Mouse (Mus musculus): ENCODE data around the gene Olfr1025-ps1. TPM values are rescaled to one million over a fixed set of nuclear protein-coding genes. Genes with fewer than 3 reads are reported as not detected.

Gene Olfr1025-ps1
- polyA plus RNA-seq (2014; fragmentation: Nextera tagmentation; extraction: Ambion mirVana) = not detected in 2 replicates

GRCm38 (mm10) chr2:85914893-85915292 is at the start of gene Olfr1025-ps1:
Gene Olfr1025-ps1 (plus strand): TSS chr2:85915193.
- WGBS = 48% methylated on average over 1 of the region's 1 CpGs
- H3K4me2 ChIP-seq (ENCODE audit: low read length) = no peak within 1 kb of the TSS
- H3K9ac ChIP-seq (ENCODE audit: low read length) = no peak within 1 kb of the TSS
- DNase-seq (ENCODE audit: low spot score) (no peak), ATAC-seq (no peak)
- H3K36me3 ChIP-seq (ENCODE audit: control insufficient read depth, insufficient read depth, low read length) = no peaks in the 10 kb centered on the region
- no peaks in the 10 kb centered on the region for H3K4me1 ChIP-seq (ENCODE audit: control insufficient read depth, insufficient read depth, low read length)
- no peaks in the 10 kb centered on the region for H3K9me3 ChIP-seq (replicated peaks; ENCODE audit: control insufficient read depth, low read length)
- no peak within 1 kb of the TSS for H3K4me3 ChIP-seq (ENCODE audit: low read depth, low read length)
- no peaks in the 10 kb centered on the region for H3K27me3 ChIP-seq (replicated peaks; ENCODE audit: control insufficient read depth, insufficient read depth, low read length)
- H3K27ac ChIP-seq (ENCODE audit: low read depth, low read length) = no peak within 1 kb of the TSS

GRCm38 (mm10) chr2:85868294-85868693 is 46.7 kb upstream of the Olfr1025-ps1 start, which contains the start of gene Olfr1022:
Gene Olfr1022 (plus strand): TSS chr2:85868594.
- ATAC-seq = no peak
- H3K4me1 ChIP-seq (ENCODE audit: control insufficient read depth, insufficient read depth, low read length) = no peaks in the 10 kb centered on the region
- no peaks in the 10 kb centered on the region for H3K27me3 ChIP-seq (replicated peaks; ENCODE audit: control insufficient read depth, insufficient read depth, low read length)
- H3K36me3 ChIP-seq (ENCODE audit: control insufficient read depth, insufficient read depth, low read length) = no peaks in the 10 kb centered on the region
- DNase-seq (ENCODE audit: low spot score) = no peak
- H3K27ac ChIP-seq (ENCODE audit: low read depth, low read length) = no peak within 1 kb of the TSS
- 75% methylated on average over 2 of the region's 2 CpGs for WGBS
- no peak within 1 kb of the TSS for H3K4me3 ChIP-seq (ENCODE audit: low read depth, low read length)
- no peak within 1 kb of the TSS for H3K9ac ChIP-seq (ENCODE audit: low read length)
- no peaks in the 10 kb centered on the region for H3K9me3 ChIP-seq (replicated peaks; ENCODE audit: control insufficient read depth, low read length)
- H3K4me2 ChIP-seq (ENCODE audit: low read length) = no peak within 1 kb of the TSS

- 80% methylated on average over 2 of the region's 2 CpGs for WGBS
These were observed 29.7 kb upstream of the Olfr1025-ps1 start, which contains the start of gene Olfr1023 for GRCm38 (mm10) chr2:85885340-85885739. Gene Olfr1023 (plus strand): TSS chr2:85885640.

GRCm38 (mm10) chr2:85904952-85905351 is 10.0 kb upstream of the Olfr1025-ps1 start, which contains the start of gene Olfr1024:
Gene Olfr1024 (minus strand): TSS chr2:85905052.
- Histone ChIP-seq H3K36me3 (ENCODE audit: control insufficient read depth, insufficient read depth, low read length) (no peaks in the 10 kb centered on the region), H3K4me3 (ENCODE audit: low read depth, low read length) (no peak within 1 kb of the TSS), H3K9ac (ENCODE audit: low read length) (no peak within 1 kb of the TSS), H3K27ac (ENCODE audit: low read depth, low read length) (no peak within 1 kb of the TSS), H3K9me3 (replicated peaks; ENCODE audit: control insufficient read depth, low read length) (no peaks in the 10 kb centered on the region), H3K4me1 (ENCODE audit: control insufficient read depth, insufficient read depth, low read length) (no peaks in the 10 kb centered on the region), H3K27me3 (replicated peaks; ENCODE audit: control insufficient read depth, insufficient read depth, low read length) (no peaks in the 10 kb centered on the region), H3K4me2 (ENCODE audit: low read length) (no peak within 1 kb of the TSS)
- 84% methylated on average over 3 of the region's 3 CpGs for WGBS
- DNase-seq (ENCODE audit: low spot score) = no peak
- ATAC-seq = no peak

More at GRCm38 (mm10) chr2:85885340-85885739, 29.7 kb upstream of the Olfr1025-ps1 start, which contains the start of gene Olfr1023:
- Histone ChIP-seq H3K4me3 (ENCODE audit: low read depth, low read length) (no peak within 1 kb of the TSS), H3K36me3 (ENCODE audit: control insufficient read depth, insufficient read depth, low read length) (no peaks in the 10 kb centered on the region), H3K4me1 (ENCODE audit: control insufficient read depth, insufficient read depth, low read length) (no peaks in the 10 kb centered on the region), H3K4me2 (ENCODE audit: low read length) (no peak within 1 kb of the TSS), H3K9me3 (replicated peaks; ENCODE audit: control insufficient read depth, low read length) (no peaks in the 10 kb centered on the region), H3K27me3 (replicated peaks; ENCODE audit: control insufficient read depth, insufficient read depth, low read length) (no peaks in the 10 kb centered on the region), H3K27ac (ENCODE audit: low read depth, low read length) (no peak within 1 kb of the TSS), H3K9ac (ENCODE audit: low read length) (no peak within 1 kb of the TSS)
- ATAC-seq (no peak), DNase-seq (ENCODE audit: low spot score) (no peak)

- H3K4me1 ChIP-seq (ENCODE audit: control insufficient read depth, insufficient read depth, low read length) = no peaks in the 10 kb centered on the region
- peak; percentile 4 for DNase-seq (ENCODE audit: low spot score)
- H3K9me3 ChIP-seq (replicated peaks; ENCODE audit: control insufficient read depth, low read length) = no peaks in the 10 kb centered on the region
- no peaks in the 10 kb centered on the region for H3K27me3 ChIP-seq (replicated peaks; ENCODE audit: control insufficient read depth, insufficient read depth, low read length)
- no peak overlapping the region for H3K4me2 ChIP-seq (ENCODE audit: low read length)
- no peak overlapping the region for H3K27ac ChIP-seq (ENCODE audit: low read depth, low read length)
- no peak overlapping the region for H3K4me3 ChIP-seq (ENCODE audit: low read depth, low read length)
- H3K9ac ChIP-seq (ENCODE audit: low read length) = no peak overlapping the region
- no peaks in the 10 kb centered on the region for H3K36me3 ChIP-seq (ENCODE audit: control insufficient read depth, insufficient read depth, low read length)
- ATAC-seq = peak; percentile 46
These were observed 1.8 kb upstream of the Olfr1025-ps1 start for GRCm38 (mm10) chr2:85913197-85913596.

- no peak within 1 kb of the TSS for H3K27ac ChIP-seq (ENCODE audit: low read depth, low read length)
- ATAC-seq = no peak
- no peak for DNase-seq (ENCODE audit: low spot score)
- no peaks in the 10 kb centered on the region for H3K27me3 ChIP-seq (replicated peaks; ENCODE audit: control insufficient read depth, insufficient read depth, low read length)
- H3K36me3 ChIP-seq (ENCODE audit: control insufficient read depth, insufficient read depth, low read length) = no peaks in the 10 kb centered on the region
- H3K9me3 ChIP-seq (replicated peaks; ENCODE audit: control insufficient read depth, low read length) = no peaks in the 10 kb centered on the region
- H3K9ac ChIP-seq (ENCODE audit: low read length) = no peak within 1 kb of the TSS
- H3K4me1 ChIP-seq (ENCODE audit: control insufficient read depth, insufficient read depth, low read length) = no peaks in the 10 kb centered on the region
- no peak within 1 kb of the TSS for H3K4me3 ChIP-seq (ENCODE audit: low read depth, low read length)
- WGBS = 94% methylated on average over 3 of the region's 3 CpGs
- H3K4me2 ChIP-seq (ENCODE audit: low read length) = no peak within 1 kb of the TSS
These were observed 6.3 kb downstream of the Olfr1025-ps1 start, which contains the start of gene Olfr1026 for GRCm38 (mm10) chr2:85921258-85921657. Gene Olfr1026 (plus strand): TSS chr2:85921558.

GRCm38 (mm10) chr2:85950137-85950536 is 35.1 kb downstream of the Olfr1025-ps1 start, which contains the start of gene Olfr1028:
Gene Olfr1028 (plus strand): TSS chr2:85950437.
- DNase-seq (ENCODE audit: low spot score) (no peak), ATAC-seq (no peak)
- H3K27me3 ChIP-seq (replicated peaks; ENCODE audit: control insufficient read depth, insufficient read depth, low read length) = no peaks in the 10 kb centered on the region
- H3K36me3 ChIP-seq (ENCODE audit: control insufficient read depth, insufficient read depth, low read length) = no peaks in the 10 kb centered on the region
- H3K9me3 ChIP-seq (replicated peaks; ENCODE audit: control insufficient read depth, low read length) = no peaks in the 10 kb centered on the region
- no peaks in the 10 kb centered on the region for H3K4me1 ChIP-seq (ENCODE audit: control insufficient read depth, insufficient read depth, low read length)
- no peak within 1 kb of the TSS for H3K27ac ChIP-seq (ENCODE audit: low read depth, low read length)
- 67% methylated on average over 1 of the region's 1 CpGs for WGBS
- no peak within 1 kb of the TSS for H3K4me3 ChIP-seq (ENCODE audit: low read depth, low read length)
- no peak within 1 kb of the TSS for H3K4me2 ChIP-seq (ENCODE audit: low read length)
- H3K9ac ChIP-seq (ENCODE audit: low read length) = no peak within 1 kb of the TSS

Other genes starting within 250 kb of the Olfr1025-ps1 start
- gene Olfr1006, start 236.4 kb upstream of the Olfr1025-ps1 start, polyA plus RNA-seq (2014; fragmentation: Nextera tagmentation; extraction: Ambion mirVana) = not detected in 2 replicates
- not detected in 2 replicates for gene Olfr1008, start 225.8 kb upstream of the Olfr1025-ps1 start, polyA plus RNA-seq (2014; fragmentation: Nextera tagmentation; extraction: Ambion mirVana)
- gene Olfr1009, start 199.8 kb upstream of the Olfr1025-ps1 start, polyA plus RNA-seq (2014; fragmentation: Nextera tagmentation; extraction: Ambion mirVana) = not detected in 2 replicates
- not detected in 2 replicates for gene Olfr1012, start 152.4 kb upstream of the Olfr1025-ps1 start, polyA plus RNA-seq (2014; fragmentation: Nextera tagmentation; extraction: Ambion mirVana)
- not detected in 2 replicates for gene Olfr1013, start 148.1 kb upstream of the Olfr1025-ps1 start, polyA plus RNA-seq (2014; fragmentation: Nextera tagmentation; extraction: Ambion mirVana)
- not detected in 2 replicates for gene Olfr1014, start 142.5 kb upstream of the Olfr1025-ps1 start, polyA plus RNA-seq (2014; fragmentation: Nextera tagmentation; extraction: Ambion mirVana)
- gene Olfr1015, start 133.2 kb upstream of the Olfr1025-ps1 start, polyA plus RNA-seq (2014; fragmentation: Nextera tagmentation; extraction: Ambion mirVana) = not detected in 2 replicates
- gene Olfr1016, start 112.6 kb upstream of the Olfr1025-ps1 start, polyA plus RNA-seq (2014; fragmentation: Nextera tagmentation; extraction: Ambion mirVana) = not detected in 2 replicates
- gene Olfr1018, start 96.7 kb upstream of the Olfr1025-ps1 start, polyA plus RNA-seq (2014; fragmentation: Nextera tagmentation; extraction: Ambion mirVana) = not detected in 2 replicates
- gene Olfr1019, start 69.7 kb upstream of the Olfr1025-ps1 start, polyA plus RNA-seq (2014; fragmentation: Nextera tagmentation; extraction: Ambion mirVana) = not detected in 2 replicates
- not detected in 2 replicates for gene Olfr1020, start 68.2 kb upstream of the Olfr1025-ps1 start, polyA plus RNA-seq (2014; fragmentation: Nextera tagmentation; extraction: Ambion mirVana)
- gene Olfr1022, start 46.6 kb upstream of the Olfr1025-ps1 start, polyA plus RNA-seq (2014; fragmentation: Nextera tagmentation; extraction: Ambion mirVana) = not detected in 2 replicates
- not detected in 2 replicates for gene Olfr1023, start 29.6 kb upstream of the Olfr1025-ps1 start, polyA plus RNA-seq (2014; fragmentation: Nextera tagmentation; extraction: Ambion mirVana)
- not detected in 2 replicates for gene Olfr1024, start 10.1 kb upstream of the Olfr1025-ps1 start, polyA plus RNA-seq (2014; fragmentation: Nextera tagmentation; extraction: Ambion mirVana)
- not detected in 2 replicates for gene Olfr1026, start 6.4 kb downstream of the Olfr1025-ps1 start, polyA plus RNA-seq (2014; fragmentation: Nextera tagmentation; extraction: Ambion mirVana)
- gene Olfr1028, start 35.2 kb downstream of the Olfr1025-ps1 start, polyA plus RNA-seq (2014; fragmentation: Nextera tagmentation; extraction: Ambion mirVana) = not detected in 2 replicates
- not detected in 2 replicates for gene Olfr1029, start 58.7 kb downstream of the Olfr1025-ps1 start, polyA plus RNA-seq (2014; fragmentation: Nextera tagmentation; extraction: Ambion mirVana)
- gene Olfr1030, start 64.1 kb downstream of the Olfr1025-ps1 start, polyA plus RNA-seq (2014; fragmentation: Nextera tagmentation; extraction: Ambion mirVana) = not detected in 2 replicates
- gene Olfr1031, start 75.1 kb downstream of the Olfr1025-ps1 start, polyA plus RNA-seq (2014; fragmentation: Nextera tagmentation; extraction: Ambion mirVana) = not detected in 2 replicates
- not detected in 2 replicates for gene Olfr1032, start 90.3 kb downstream of the Olfr1025-ps1 start, polyA plus RNA-seq (2014; fragmentation: Nextera tagmentation; extraction: Ambion mirVana)
- gene Olfr1033, start 105.4 kb downstream of the Olfr1025-ps1 start, polyA plus RNA-seq (2014; fragmentation: Nextera tagmentation; extraction: Ambion mirVana) = not detected in 2 replicates
- gene Olfr1034, start 130.7 kb downstream of the Olfr1025-ps1 start, polyA plus RNA-seq (2014; fragmentation: Nextera tagmentation; extraction: Ambion mirVana) = not detected in 2 replicates
- gene Olfr1036, start 158.8 kb downstream of the Olfr1025-ps1 start, polyA plus RNA-seq (2014; fragmentation: Nextera tagmentation; extraction: Ambion mirVana) = not detected in 2 replicates
- not detected in 2 replicates for gene Olfr1037, start 172.2 kb downstream of the Olfr1025-ps1 start, polyA plus RNA-seq (2014; fragmentation: Nextera tagmentation; extraction: Ambion mirVana)
- not detected in 2 replicates for gene Olfr1039, start 220.7 kb downstream of the Olfr1025-ps1 start, polyA plus RNA-seq (2014; fragmentation: Nextera tagmentation; extraction: Ambion mirVana)
- not detected in 2 replicates for gene Olfr1040, start 231.5 kb downstream of the Olfr1025-ps1 start, polyA plus RNA-seq (2014; fragmentation: Nextera tagmentation; extraction: Ambion mirVana)
- not detected in 2 replicates for gene Olfr1042, start 246.6 kb downstream of the Olfr1025-ps1 start, polyA plus RNA-seq (2014; fragmentation: Nextera tagmentation; extraction: Ambion mirVana)

All from forebrain, embryonic 14.5 days (tissue).